9 mouse cellular contexts compared by ENCODE assay signal in the genomic region with DNA sequence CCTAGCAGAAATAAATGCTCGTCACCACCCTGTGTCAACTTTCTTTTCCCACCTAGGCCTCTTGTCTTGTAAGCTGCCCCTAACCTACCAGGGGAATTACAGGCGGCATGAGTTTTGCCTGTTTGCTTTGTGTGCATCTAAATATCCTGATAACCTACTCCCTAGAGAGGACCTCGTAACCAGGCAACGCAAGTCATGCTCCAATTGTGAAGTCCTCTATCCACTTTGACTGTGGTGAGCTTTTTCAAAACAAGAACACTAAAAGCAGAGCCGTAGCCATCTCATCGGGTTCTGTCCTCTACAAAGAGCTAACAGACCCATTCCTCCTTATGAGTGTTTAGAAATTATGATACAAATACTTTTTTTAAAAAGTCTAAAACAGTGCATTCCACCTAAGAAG.
DNase-seq lines count a peak whose midpoint lies in the region; ATAC-seq and TF ChIP-seq lines count a peak whose summit lies in the region.
"Had no signal": no experiment of that assay in that cellular context is flagged by ENCODE, and none has a peak within 500 bp of the region (broad histone marks: within the 10 kb centered on the region; RNA-seq: fewer than 3 reads in every experiment).

No protein-coding gene starts in this region.

- TF ChIP-seq CTCF in midbrain, postnatal 0 days (IDR thresholded peaks at IDR 0.05) = no peak
- no peak for TF ChIP-seq CTCF in hindbrain, postnatal 0 days (IDR thresholded peaks at IDR 0.05; ENCODE audit: low read depth)

- H3K4me2 ChIP-seq in hindbrain, embryonic 13.5 days = no peak overlapping the region
- no peak overlapping the region for H3K4me2 ChIP-seq in hindbrain, embryonic 12.5 days (replicated peaks)
- no peak overlapping the region for H3K4me2 ChIP-seq in midbrain, postnatal 0 days (ENCODE audit: low read depth, low read length, poor library complexity, severe bottlenecking)
- no peak overlapping the region for H3K4me2 ChIP-seq in midbrain, embryonic 13.5 days (replicated peaks)
- no peak overlapping the region for H3K4me2 ChIP-seq in hindbrain, postnatal 0 days (ENCODE audit: low read depth, low read length)

- peak overlapping the region; percentile 35 for H3K27ac ChIP-seq in hindbrain, embryonic 13.5 days
- no peak overlapping the region for H3K27ac ChIP-seq in hindbrain, embryonic 12.5 days
- peak overlapping the region; percentile 51; the same call in 1 of the 2 replicates for H3K27ac ChIP-seq in midbrain, postnatal 0 days (ENCODE audit: low read depth, low read length)
- no peak overlapping the region for H3K27ac ChIP-seq in midbrain, embryonic 13.5 days
- H3K27ac ChIP-seq in hindbrain, postnatal 0 days = peak overlapping the region; percentile 54; the same call in 1 of the 2 replicates
- H3K27ac ChIP-seq: macrophage had no signal

- H3K36me3 ChIP-seq in hindbrain, embryonic 13.5 days = no peaks in the 10 kb centered on the region
- H3K36me3 ChIP-seq in hindbrain, embryonic 12.5 days = no peaks in the 10 kb centered on the region
- no peaks in the 10 kb centered on the region for H3K36me3 ChIP-seq in midbrain, postnatal 0 days (ENCODE audit: insufficient read depth, low read length)
- no peaks in the 10 kb centered on the region for H3K36me3 ChIP-seq in midbrain, embryonic 13.5 days
- no peaks in the 10 kb centered on the region for H3K36me3 ChIP-seq in hindbrain, postnatal 0 days (ENCODE audit: insufficient read depth, low read length)

- no peak overlapping the region for H3K4me3 ChIP-seq in hindbrain, embryonic 13.5 days
- no peak overlapping the region for H3K4me3 ChIP-seq in hindbrain, embryonic 12.5 days
- H3K4me3 ChIP-seq in midbrain, postnatal 0 days (ENCODE audit: low read depth, low read length) = no peak overlapping the region
- H3K4me3 ChIP-seq in midbrain, embryonic 13.5 days (replicated peaks) = no peak overlapping the region
- no peak overlapping the region for H3K4me3 ChIP-seq in hindbrain, postnatal 0 days (ENCODE audit: low read length)

- WGBS in hindbrain, embryonic 13.5 days = 47% methylated on average over 6 of the region's 6 CpGs
- 61% methylated on average over 6 of the region's 6 CpGs for WGBS in hindbrain, embryonic 12.5 days
- WGBS in midbrain, postnatal 0 days = 41% methylated on average over 6 of the region's 6 CpGs
- WGBS in midbrain, embryonic 13.5 days = 51% methylated on average over 6 of the region's 6 CpGs
- 31% methylated on average over 6 of the region's 6 CpGs for WGBS in hindbrain, postnatal 0 days

- H3K9me3 ChIP-seq in hindbrain, embryonic 13.5 days = no peaks in the 10 kb centered on the region
- H3K9me3 ChIP-seq in hindbrain, embryonic 12.5 days (replicated peaks) = no peaks in the 10 kb centered on the region
- no peaks in the 10 kb centered on the region for H3K9me3 ChIP-seq in midbrain, postnatal 0 days (ENCODE audit: low read length)
- H3K9me3 ChIP-seq in midbrain, embryonic 13.5 days = no peaks in the 10 kb centered on the region
- no peaks in the 10 kb centered on the region for H3K9me3 ChIP-seq in hindbrain, postnatal 0 days (ENCODE audit: low read length)

- peaks cover 12% of the 10 kb centered on the region for H3K4me1 ChIP-seq in hindbrain, embryonic 13.5 days (replicated peaks)
- peaks cover 9% of the 10 kb centered on the region for H3K4me1 ChIP-seq in hindbrain, embryonic 12.5 days
- 0 out of 2 replicates have a peak, but pooled peaks cover 6% of the 10 kb centered on the region for H3K4me1 ChIP-seq in midbrain, postnatal 0 days (ENCODE audit: insufficient read depth, low read length)
- peaks cover 16% of the 10 kb centered on the region for H3K4me1 ChIP-seq in midbrain, embryonic 13.5 days (replicated peaks)
- peaks cover 14% of the 10 kb centered on the region for H3K4me1 ChIP-seq in hindbrain, postnatal 0 days (ENCODE audit: insufficient read depth, low read length)

- no peak for ATAC-seq in hindbrain, embryonic 13.5 days (ENCODE audit: low FRiP score)
- ATAC-seq in hindbrain, embryonic 12.5 days (ENCODE audit: low FRiP score) = no peak
- no peak for ATAC-seq in midbrain, postnatal 0 days (ENCODE audit: low FRiP score)
- no peak for ATAC-seq in midbrain, embryonic 13.5 days
- ATAC-seq in hindbrain, postnatal 0 days = peak; percentile 45; the same call in 1 of the 2 replicates

- no peak overlapping the region for H3K9ac ChIP-seq in hindbrain, embryonic 13.5 days
- no peak overlapping the region for H3K9ac ChIP-seq in hindbrain, embryonic 12.5 days
- H3K9ac ChIP-seq in midbrain, postnatal 0 days (replicated peaks; ENCODE audit: low read length, poor library complexity, severe bottlenecking) = no peak overlapping the region
- H3K9ac ChIP-seq in midbrain, embryonic 13.5 days (replicated peaks) = no peak overlapping the region
- no peak overlapping the region for H3K9ac ChIP-seq in hindbrain, postnatal 0 days (replicated peaks; ENCODE audit: low read length)

- DNase-seq in midbrain, postnatal 0 days (ENCODE audit: low spot score) = peak; percentile 61
- peak; percentile 65 for DNase-seq in hindbrain, postnatal 0 days (ENCODE audit: low spot score)
- DNase-seq in retina, postnatal 1 day = peak; percentile 51
- no peak for DNase-seq in embryo, embryonic 9.5 days (ENCODE audit: extremely low spot score)
- no peak for DNase-seq in thymus, adult 18-20 months

- H3K27me3 ChIP-seq in hindbrain, embryonic 13.5 days = no peaks in the 10 kb centered on the region
- H3K27me3 ChIP-seq in hindbrain, embryonic 12.5 days = no peaks in the 10 kb centered on the region
- H3K27me3 ChIP-seq in midbrain, postnatal 0 days (ENCODE audit: insufficient read depth, low read length) = no peaks in the 10 kb centered on the region
- no peaks in the 10 kb centered on the region for H3K27me3 ChIP-seq in midbrain, embryonic 13.5 days
- H3K27me3 ChIP-seq in hindbrain, postnatal 0 days (ENCODE audit: insufficient read depth, low read length) = no peaks in the 10 kb centered on the region

Comparison
In these comparisons a context has a peak if more than half of its experiments do, and no peak if none do; other contexts are left out.
1. H3K27ac ChIP-seq: peak in hindbrain, embryonic 13.5 days (single experiment), midbrain, postnatal 0 days (single experiment) and hindbrain, postnatal 0 days (single experiment); none in hindbrain, embryonic 12.5 days (single experiment) and midbrain, embryonic 13.5 days (single experiment).
2. DNase-seq: peak in midbrain, postnatal 0 days (single experiment), hindbrain, postnatal 0 days (single experiment) and retina, postnatal 1 day (single experiment); none in embryo, embryonic 9.5 days (single experiment) and thymus, adult 18-20 months (0 of 2).